Mouse (Mus musculus) kidney, postnatal 4 days (tissue): ENCODE measurements at regions not wholly inside any gene's neighbourhood (a gene's known extent, or its start where the extent isn't known, plus 50 kb on each side); places are given as distances from the start of the nearest gene placed in this dataset.
"Not testable (repeated sequence)": the region's sequence is repeated elsewhere in the genome, so short reads cannot be mapped to it uniquely, and the experiment has no call there.

Experiments
- DNase-seq, 2 experiments: peaks; one replicate each; pipeline ENCODE4 v3.0.0; 2021; ENCODE audit warnings: mixed read lengths in 2 of 2

DNA sequence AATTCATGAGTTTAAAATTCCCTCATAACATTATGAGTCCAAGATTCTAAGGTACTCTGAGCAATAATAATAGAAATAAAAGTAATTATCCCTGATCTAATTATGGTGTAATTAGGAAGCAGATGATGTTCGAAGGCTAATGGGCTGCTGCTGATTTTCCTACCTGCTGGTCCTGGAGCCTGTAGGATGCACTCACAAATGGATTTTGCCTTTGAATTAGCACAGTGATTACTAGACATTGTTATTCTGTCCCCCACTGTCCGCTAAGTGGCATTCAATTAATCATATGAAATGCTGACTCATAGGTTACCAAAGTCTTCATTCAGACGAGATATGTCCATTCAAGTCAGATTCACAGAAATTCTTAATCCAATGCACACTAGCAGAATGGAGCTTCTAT lies 246.0 kb upstream of the Klf6 start:
- DNase-seq = no peak

GRCm38 (mm10) chr13:5628124-5628523 lies 233.2 kb upstream of the Klf6 start:
- no peak for DNase-seq

GRCm38 (mm10) chr13:5634960-5635359 lies 226.3 kb upstream of the Klf6 start:
- no peak for DNase-seq

- no peak for DNase-seq
Observed at GRCm38 (mm10) chr13:5641743-5642510, 219.4 kb upstream of the Klf6 start.

DNA sequence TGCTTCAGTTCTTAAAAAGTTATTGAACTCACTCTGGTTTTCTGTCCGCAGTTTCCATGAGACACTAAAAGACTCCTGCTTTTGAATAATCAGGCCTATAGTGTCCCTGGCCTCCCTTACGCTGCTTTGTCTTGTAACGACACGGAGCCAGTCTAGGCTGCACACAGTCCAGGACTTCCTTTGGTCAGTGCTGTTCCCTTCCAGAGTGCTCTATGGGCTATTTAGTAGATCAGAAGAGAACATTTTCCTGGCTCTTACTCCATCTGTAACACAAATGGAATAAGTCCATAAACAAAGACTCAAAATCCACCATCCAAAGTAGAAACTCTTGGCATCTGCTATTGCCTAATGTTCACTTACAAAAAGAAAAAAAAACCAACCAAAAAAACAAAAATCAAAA lies 213.0 kb upstream of the Klf6 start:
- DNase-seq = no peak

GRCm38 (mm10) chr13:5657556-5657955 lies 203.7 kb upstream of the Klf6 start:
- no peak for DNase-seq

GRCm38 (mm10) chr13:5666235-5667007 lies 194.9 kb upstream of the Klf6 start:
- DNase-seq = no peak

DNA sequence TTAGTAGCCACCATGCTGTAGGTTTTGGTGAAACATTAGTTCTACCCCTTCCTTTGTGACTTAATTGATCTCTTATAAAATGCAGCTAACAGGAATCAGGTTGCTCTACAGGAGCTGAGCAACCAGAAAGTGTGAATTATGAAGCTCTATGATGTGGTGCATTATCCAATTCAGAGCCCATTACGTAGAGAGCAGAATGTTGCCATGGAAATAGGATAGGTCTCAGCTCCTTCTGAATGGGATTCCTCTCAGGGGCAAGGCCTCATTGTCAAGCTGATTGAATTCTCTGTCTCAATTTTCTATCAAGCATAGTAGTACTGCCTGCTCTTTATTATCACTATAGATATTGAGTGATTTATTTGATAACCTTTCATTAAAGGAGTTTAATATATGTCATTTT lies 185.6 kb upstream of the Klf6 start:
- DNase-seq = no peak

DNA sequence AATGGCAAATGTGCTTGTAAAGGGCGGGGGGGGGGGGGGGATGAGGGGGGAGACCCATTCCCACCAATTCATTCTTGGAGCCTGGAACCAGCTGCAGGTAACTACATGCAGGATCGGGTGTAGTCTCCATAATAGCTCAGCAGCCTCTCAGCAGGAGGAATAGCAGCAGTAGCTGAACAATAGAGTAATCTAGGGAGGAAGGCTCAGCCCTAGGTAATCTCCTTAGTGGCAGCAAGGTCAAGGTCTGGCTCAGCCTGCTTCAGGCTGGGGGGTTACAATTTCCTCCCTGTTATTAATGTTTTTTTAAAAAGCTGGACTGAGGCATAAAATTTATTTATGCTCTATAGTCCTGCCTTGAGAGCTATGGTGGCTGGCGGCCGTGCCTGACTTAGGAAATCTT lies 171.2 kb upstream of the Klf6 start:
- DNase-seq = no peak

DNA sequence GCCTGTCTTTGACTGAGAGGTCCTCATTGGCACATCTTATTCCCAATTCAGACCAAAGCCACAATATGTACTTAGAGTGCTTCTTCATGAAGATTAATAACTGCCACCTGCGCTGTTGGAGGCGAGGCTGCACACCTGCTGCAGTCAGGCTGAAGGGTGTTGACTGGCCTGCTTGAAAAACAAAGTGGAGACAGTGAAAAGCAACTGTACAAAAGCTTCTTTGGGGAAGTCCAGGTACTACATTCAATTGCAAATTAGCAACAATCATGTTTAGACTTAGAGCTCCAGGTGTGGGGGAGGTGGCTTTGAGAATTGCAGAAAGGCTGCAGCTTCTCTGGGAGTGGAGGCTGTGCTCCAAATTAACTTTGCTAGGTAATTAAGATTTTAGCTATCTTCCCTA lies 170.6 kb upstream of the Klf6 start:
- not testable (repeated sequence) for DNase-seq

GRCm38 (mm10) chr13:5694626-5695025 lies 166.7 kb upstream of the Klf6 start:
- no peak for DNase-seq

DNA sequence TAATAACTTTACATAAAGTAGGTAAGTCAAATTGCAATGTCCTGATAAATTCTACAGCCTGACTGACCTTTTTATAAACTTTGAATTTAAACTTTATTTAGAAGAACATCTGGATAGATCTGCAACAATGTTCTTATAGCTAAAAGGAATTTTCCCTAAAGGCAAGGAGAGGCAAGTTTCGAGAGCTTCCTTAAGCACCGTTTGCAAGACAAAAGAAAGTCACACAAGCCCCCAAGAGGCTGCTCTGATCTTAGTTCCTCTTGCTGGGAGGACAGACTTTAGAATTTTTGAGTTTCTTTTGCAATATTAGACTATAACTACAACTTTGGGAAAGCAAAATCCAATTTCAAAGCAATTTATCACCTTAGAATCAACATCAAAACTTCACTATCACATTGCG lies 165.7 kb upstream of the Klf6 start:
- not testable (repeated sequence) for DNase-seq

DNA sequence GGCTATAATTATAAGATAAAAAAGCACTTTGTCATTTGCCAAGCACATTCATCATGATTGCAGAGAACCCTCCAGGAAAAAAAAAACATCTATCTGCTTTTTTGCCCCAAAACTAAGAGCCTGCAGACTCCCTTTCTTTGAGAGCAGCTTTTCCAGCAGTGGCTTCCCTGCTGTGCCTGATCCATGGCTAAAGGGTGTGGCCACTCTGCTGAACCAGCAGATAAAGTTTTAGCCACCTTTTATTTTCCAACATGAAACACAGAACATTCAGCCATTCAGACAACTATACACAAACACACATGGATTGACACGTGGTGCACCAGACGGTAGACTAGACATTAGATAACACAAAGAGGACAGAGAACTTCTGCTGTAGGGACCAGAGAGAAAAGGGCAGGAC lies 164.9 kb upstream of the Klf6 start:
- DNase-seq = no peak

DNA sequence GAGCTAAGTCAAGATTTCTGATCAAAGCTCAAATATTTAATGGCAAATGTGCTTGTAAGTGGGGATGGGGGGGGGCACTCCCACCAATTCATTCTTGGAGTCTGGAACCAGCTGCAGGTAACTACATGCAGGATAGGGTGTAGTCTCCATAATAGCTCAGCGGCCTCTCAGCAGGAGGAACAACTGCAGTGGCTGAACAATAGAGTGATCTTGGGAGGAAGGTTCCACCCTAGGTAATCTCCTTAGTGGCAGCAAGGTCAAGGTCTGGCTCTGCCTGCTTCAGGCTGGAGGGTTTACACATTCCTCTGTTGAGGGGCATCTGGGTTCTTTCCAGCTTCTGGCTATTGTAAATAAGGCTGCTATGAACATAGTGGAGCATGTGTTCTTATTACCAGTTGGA lies 164.0 kb upstream of the Klf6 start:
- not testable (repeated sequence) for DNase-seq

- no peak for DNase-seq
Observed at GRCm38 (mm10) chr13:5702071-5702470, 159.2 kb upstream of the Klf6 start.

- DNase-seq = no peak
Observed at GRCm38 (mm10) chr13:5704991-5705390, 156.3 kb upstream of the Klf6 start.

GRCm38 (mm10) chr13:5711646-5712045 lies 149.6 kb upstream of the Klf6 start:
- no peak for DNase-seq

DNA sequence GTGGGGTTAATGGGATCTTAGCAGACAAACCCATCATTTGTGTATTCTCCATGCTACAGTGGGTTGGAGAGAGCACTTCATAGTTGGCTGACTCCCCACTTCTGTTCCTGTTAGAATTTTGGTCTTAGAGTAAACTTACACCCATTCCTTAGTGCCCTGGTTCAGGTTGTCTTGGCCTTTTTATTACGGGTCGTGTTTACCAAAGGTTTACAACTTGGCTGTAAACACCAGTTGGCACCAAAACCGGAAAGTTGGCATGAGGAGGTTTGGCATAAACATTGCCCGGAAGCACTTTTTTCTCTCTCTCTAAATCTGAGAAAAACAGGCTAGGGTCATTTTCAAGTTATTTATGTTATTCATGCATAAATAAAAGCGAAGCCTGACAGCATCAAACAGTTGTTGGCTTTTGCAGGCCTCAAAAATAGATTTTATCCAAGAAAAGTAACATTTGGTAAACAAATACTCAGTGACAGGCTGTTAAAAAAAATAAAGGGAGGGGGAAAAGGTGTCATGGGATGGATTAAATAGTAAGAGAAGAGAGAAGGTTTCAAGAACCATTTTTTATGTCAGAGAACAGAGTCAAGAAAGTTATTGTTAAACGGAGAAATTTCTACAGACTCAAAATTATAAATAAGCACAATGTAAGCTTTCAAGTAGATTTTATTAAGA lies 148.0 kb upstream of the Klf6 start:
- DNase-seq = peak; percentile 11 to 20

DNA sequence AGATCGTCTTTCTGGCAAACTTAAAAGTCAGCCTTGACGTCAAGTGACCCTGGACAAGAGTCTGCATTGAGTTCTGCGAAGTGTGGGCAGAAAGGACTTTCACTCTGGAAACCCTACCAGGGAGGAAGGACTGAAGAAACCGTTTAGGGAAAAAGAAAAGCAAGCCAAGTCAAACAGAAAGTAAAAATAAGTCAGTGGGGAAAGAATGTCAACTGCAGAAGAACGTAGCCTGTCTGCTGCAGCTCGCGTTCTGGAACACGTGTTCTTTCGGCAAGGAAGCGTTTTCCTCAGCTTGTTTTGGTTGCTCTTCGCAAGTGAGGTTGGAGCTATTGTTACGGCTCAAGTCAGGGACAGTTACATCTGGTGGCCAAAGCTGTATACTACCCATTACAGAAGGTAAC lies 147.1 kb upstream of the Klf6 start:
- DNase-seq = peak; percentile 26 to 45

GRCm38 (mm10) chr13:5714793-5715192 lies 146.5 kb upstream of the Klf6 start:
- DNase-seq = no peak

DNA sequence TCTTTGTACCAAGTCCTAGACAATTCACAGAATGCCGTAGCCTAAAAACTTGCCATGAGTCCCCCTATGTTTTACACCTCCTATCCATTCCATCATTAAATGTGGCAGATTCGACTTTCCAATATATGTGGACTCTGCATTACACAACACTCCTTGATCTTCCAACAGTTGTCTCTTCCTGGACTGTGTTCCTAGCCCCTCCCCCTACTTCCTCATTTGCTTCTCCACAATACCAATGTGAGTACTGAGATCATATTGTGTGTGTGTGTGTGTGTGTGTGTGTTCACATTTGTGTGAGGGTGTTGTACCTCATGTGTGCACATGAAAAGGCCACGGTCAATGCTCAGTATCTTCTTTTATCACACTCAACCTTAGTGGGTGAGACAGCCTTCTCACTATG lies 144.5 kb upstream of the Klf6 start:
- DNase-seq = no peak

- DNase-seq = no peak
Observed at GRCm38 (mm10) chr13:5723319-5723718, 138.0 kb upstream of the Klf6 start.

GRCm38 (mm10) chr13:5724364-5724763 lies 136.9 kb upstream of the Klf6 start:
- no peak for DNase-seq

DNA sequence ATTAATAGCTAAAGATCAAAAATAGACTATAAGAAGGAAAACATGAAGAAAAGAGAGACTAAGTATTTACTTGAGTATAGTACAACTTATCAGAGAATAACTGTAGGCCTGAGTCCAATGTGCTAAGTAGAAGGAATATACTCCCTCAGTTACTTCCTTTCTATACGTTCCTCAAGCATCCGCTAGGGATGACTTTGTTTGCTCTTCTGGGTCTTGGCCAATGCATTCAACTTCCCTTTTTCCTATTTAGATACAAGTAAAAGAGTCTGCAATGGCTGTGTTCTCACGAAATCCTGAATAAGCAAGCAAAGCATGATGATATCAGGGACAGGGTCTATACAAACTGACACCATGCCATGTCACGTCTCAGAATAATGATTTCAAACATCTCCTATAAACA lies 135.3 kb upstream of the Klf6 start:
- DNase-seq = no peak
